Mouse (Mus musculus) kidney, postnatal 0 days (tissue): Measurements from ENCODE around the gene Tppp2. TPM values are rescaled to one million over a fixed set of nuclear protein-coding genes. Genes with fewer than 3 reads are reported as not detected.
"Not testable (repeated sequence)": the region's sequence is repeated elsewhere in the genome, so short reads cannot be mapped to it uniquely, and the experiment has no call there.

Experiments used
- ATAC-seq: fragments of 200-750 bp; cut with Nextera tagmentation; replicated peaks from 2 replicates; pipeline ENCODE4 v1.8.0; 2017; ENCODE audit warnings: low read depth, moderate number of reproducible peaks, moderate TSS enrichment, moderate library complexity; ENCODE audit not compliant: low FRiP score
- DNase-seq: peaks from one replicate; pipeline ENCODE4 v3.0.0-alpha.2; 2016; ENCODE audit warnings: low spot score
- H3K27ac ChIP-seq: fragments of 300-500 bp; sonication (generic); 2 replicates; pipeline ENCODE4 v1.5.1; 2014; ENCODE audit warnings: mild to moderate bottlenecking
- H3K27me3 ChIP-seq: fragments of 300-500 bp; sonication (generic); 2 replicates; pipeline ENCODE4 v1.6.1; 2014; ENCODE audit warnings: low read length, mixed read lengths; ENCODE audit not compliant: insufficient read depth
- H3K36me3 ChIP-seq: fragments of 300-500 bp; sonication (generic); 2 replicates; pipeline ENCODE4 v1.6.1; 2014; ENCODE audit warnings: low read length, mixed read lengths; ENCODE audit not compliant: insufficient read depth
- H3K4me1 ChIP-seq: fragments of 300-500 bp; sonication (generic); replicated peaks from 2 replicates; pipeline ENCODE4 v1.6.1; 2014; ENCODE audit warnings: antibody characterized with exemption, low read length, mixed read lengths; ENCODE audit not compliant: insufficient read depth
- H3K4me2 ChIP-seq: fragments of 300-500 bp; sonication (generic); 2 replicates; pipeline ENCODE4 v1.6.1; 2014; ENCODE audit warnings: mild to moderate bottlenecking, low read length, moderate library complexity, mixed read lengths
- H3K4me3 ChIP-seq: fragments of 300-500 bp; sonication (generic); replicated peaks from 2 replicates; pipeline ENCODE4 v1.5.1; 2014; ENCODE audit warnings: low read depth, low read length
- H3K9ac ChIP-seq: fragments of 300-500 bp; sonication (generic); 2 replicates; pipeline ENCODE4 v1.6.1; 2014; ENCODE audit warnings: low read depth, low read length
- H3K9me3 ChIP-seq: fragments of 300-500 bp; sonication (generic); replicated peaks from 2 replicates; pipeline ENCODE4 v1.6.1; 2016; ENCODE audit warnings: low read length, inconsistent platforms, mixed read lengths
- CTCF ChIP-seq: IDR thresholded peaks from 2 replicates; pipeline ENCODE4 v1.5.1; 2016; ENCODE audit warnings: antibody characterized with exemption, low read depth, mild to moderate bottlenecking, moderate library complexity
- WGBS: fragments of 180-500 bp; shearing (Covaris S2); extraction: QIAGEN DNeasy Blood & Tissue Kit; methylation state at CpG from one replicate; pipeline ENCODE4 v1.1.7; 2014; 5-methylcytosine and 5-hydroxymethylcytosine counted together
- polyA plus RNA-seq: library from polyadenylated mRNA; unstranded; fragments of >200 nt; fragmentation: Nextera tagmentation; extraction: Ambion mirVana; gene quantifications from 2 replicates; pipeline ENCODE4 v1.2.1, GENCODE M21; 2015

The Tppp2 gene
- polyA plus RNA-seq, 1 experiment from 2014 or later, result not detected

- WGBS, result 75% methylated on average over 4 of the region's 4 CpGs
- no peak for ATAC-seq
- H3K9ac ChIP-seq, result no peak overlapping the region
- H3K27ac ChIP-seq, result no peak overlapping the region
- no peaks in the 10 kb centered on the region for H3K4me1 ChIP-seq
- no peak for TF ChIP-seq CTCF
- no peaks in the 10 kb centered on the region for H3K27me3 ChIP-seq
- no peak for DNase-seq
- no peak overlapping the region for H3K4me2 ChIP-seq
- H3K9me3 ChIP-seq, result no peaks in the 10 kb centered on the region
- H3K4me3 ChIP-seq, result no peak overlapping the region
- no peaks in the 10 kb centered on the region for H3K36me3 ChIP-seq
These were observed 5.3 kb downstream of the Tppp2 start for GRCm38 (mm10) chr14:51923492-51923891.

- not testable (repeated sequence) for H3K9ac ChIP-seq, H3K9me3 ChIP-seq, H3K4me2 ChIP-seq, H3K27ac ChIP-seq, H3K4me3 ChIP-seq, H3K36me3 ChIP-seq, H3K4me1 ChIP-seq, H3K27me3 ChIP-seq, ATAC-seq, DNase-seq
- 95% methylated on average over 11 of the region's 11 CpGs for WGBS
These were observed 8.7 kb downstream of the Tppp2 start for GRCm38 (mm10) chr14:51926930-51927329.

GRCm38 (mm10) chr14:51929309-51929943 is 11.2 kb downstream of the Tppp2 start:
- ATAC-seq (no peak), DNase-seq (peak; percentile 56)
- TF ChIP-seq CTCF, result no peak
- Histone ChIP-seq H3K27me3 (no peaks in the 10 kb centered on the region), H3K9me3 (no peaks in the 10 kb centered on the region), H3K4me2 (no peak overlapping the region), H3K4me1 (no peaks in the 10 kb centered on the region; the same call in 1 of the 2 replicates), H3K9ac (no peak overlapping the region), H3K36me3 (no peaks in the 10 kb centered on the region), H3K27ac (peak overlapping the region; percentile 31; the same call in 1 of the 2 replicates), H3K4me3 (no peak overlapping the region)
- WGBS, result 67% methylated on average over 8 of the region's 8 CpGs

GRCm38 (mm10) chr14:51929968-51930367 is 11.7 kb downstream of the Tppp2 start:
- ATAC-seq (no peak), DNase-seq (no peak)
- H3K4me2 ChIP-seq, result no peak overlapping the region
- H3K4me3 ChIP-seq, result no peak overlapping the region
- no peaks in the 10 kb centered on the region for H3K36me3 ChIP-seq
- TF ChIP-seq CTCF, result no peak
- H3K9ac ChIP-seq, result no peak overlapping the region
- WGBS, result 76% methylated on average over 9 of the region's 9 CpGs
- no peaks in the 10 kb centered on the region; the same call in 1 of the 2 replicates for H3K4me1 ChIP-seq
- H3K9me3 ChIP-seq, result no peaks in the 10 kb centered on the region
- no peaks in the 10 kb centered on the region for H3K27me3 ChIP-seq
- H3K27ac ChIP-seq, result no peak overlapping the region

GRCm38 (mm10) chr14:51930824-51931223 is 12.6 kb downstream of the Tppp2 start:
- ATAC-seq (peak; percentile 80), DNase-seq (peak; percentile 92)
- Histone ChIP-seq H3K9ac (no peak overlapping the region), H3K27ac (no peak overlapping the region), H3K36me3 (no peaks in the 10 kb centered on the region), H3K4me2 (no peak overlapping the region), H3K4me1 (no peaks in the 10 kb centered on the region; the same call in 1 of the 2 replicates), H3K9me3 (no peaks in the 10 kb centered on the region), H3K4me3 (no peak overlapping the region), H3K27me3 (no peaks in the 10 kb centered on the region)
- WGBS, result 25% methylated on average over 5 of the region's 5 CpGs
- peak; percentile 83 for TF ChIP-seq CTCF

- Histone ChIP-seq H3K4me3 (no peak overlapping the region), H3K9ac (no peak overlapping the region), H3K4me2 (no peak overlapping the region), H3K27ac (0 out of 2 replicates have a peak overlapping the region, but pooled peaks have one; percentile 1), H3K36me3 (no peaks in the 10 kb centered on the region), H3K27me3 (no peaks in the 10 kb centered on the region), H3K9me3 (no peaks in the 10 kb centered on the region), H3K4me1 (no peaks in the 10 kb centered on the region; the same call in 1 of the 2 replicates)
- DNase-seq (no peak), ATAC-seq (no peak)
- TF ChIP-seq CTCF, result no peak
- 36% methylated on average over 10 of the region's 10 CpGs for WGBS
These were observed 14.1 kb downstream of the Tppp2 start for GRCm38 (mm10) chr14:51932092-51933020.
